Mouse (Mus musculus): ENCODE data around the gene Serpine2.

Gene Serpine2

DNA sequence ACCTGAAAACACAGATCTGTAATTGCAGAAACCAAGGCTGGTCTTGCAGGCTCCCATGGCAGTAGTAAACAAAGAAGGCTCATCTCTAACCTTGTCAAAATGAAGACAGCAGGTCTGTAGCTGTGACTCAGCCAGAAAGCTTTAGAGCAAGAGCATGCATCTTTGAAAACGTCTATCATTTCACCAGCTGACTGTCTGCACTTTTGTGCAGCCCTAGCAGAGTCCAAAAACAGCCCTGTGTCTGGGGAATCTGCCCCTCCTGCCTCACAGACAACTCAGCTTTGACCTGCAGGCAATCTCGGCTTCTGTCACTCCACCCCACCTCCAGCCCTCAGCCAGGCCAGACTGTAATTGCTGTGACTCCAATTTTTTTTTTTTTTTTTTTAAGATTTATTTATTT, 105.6 kb downstream of the Serpine2 start:
- DNase-seq, result no peak

DNA sequence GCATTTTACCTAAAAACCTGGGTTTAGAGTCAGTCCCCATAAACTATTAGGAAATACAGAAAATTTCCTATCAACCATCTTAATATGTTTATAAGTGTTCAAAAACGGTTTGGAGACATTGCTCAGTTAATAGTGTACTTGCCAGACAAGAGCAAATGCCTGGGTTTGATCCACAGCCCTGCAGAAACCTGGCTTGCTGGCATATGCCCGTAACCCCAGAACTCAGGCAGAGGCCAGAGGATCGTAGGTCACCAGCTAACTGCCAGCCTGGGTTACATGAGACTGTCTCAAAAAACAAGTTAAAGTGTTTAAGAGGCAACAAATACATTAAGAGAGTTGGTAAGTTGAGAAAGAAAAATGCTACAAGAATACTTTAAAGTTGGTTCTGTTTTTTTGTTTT, 106.0 kb downstream of the Serpine2 start:
- DNase-seq, result no peak

GRCm38 (mm10) chr1:79753456-79753855, 107.5 kb downstream of the Serpine2 start:
- no peak for DNase-seq

- no peak for DNase-seq
Observed at GRCm38 (mm10) chr1:79752714-79753340, 108.2 kb downstream of the Serpine2 start.

DNA sequence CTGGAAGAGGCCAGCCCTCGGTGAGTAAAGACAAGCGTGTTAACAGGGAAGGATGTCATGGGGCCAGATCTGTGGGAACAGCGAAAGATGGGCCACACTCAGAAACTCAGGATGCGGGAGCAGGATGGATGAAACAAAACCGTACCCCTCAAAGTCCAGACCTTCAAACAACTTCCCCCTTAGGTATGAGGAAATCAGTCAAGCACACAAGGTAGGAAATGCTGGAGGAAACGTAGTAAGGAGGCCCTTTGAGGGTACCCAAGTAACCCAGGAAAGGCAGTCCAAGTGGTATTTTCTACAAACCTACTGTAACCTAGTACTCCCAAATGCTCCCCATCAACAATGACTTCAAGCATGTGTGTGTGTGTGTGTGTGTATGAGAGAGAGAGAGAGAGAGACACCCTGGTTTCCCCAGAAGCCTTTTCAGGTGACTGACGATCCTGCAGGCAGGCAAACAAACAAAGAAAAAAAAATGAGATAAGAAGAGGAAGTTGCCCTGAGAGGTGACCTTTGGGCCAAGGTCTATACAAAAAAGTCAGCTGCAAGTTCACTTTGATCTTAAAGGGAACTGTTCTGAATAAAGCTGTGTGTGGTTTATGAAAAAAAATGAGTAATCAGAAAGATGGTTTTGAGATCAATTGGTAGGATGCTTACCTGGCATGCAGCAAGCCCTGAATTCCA, 108.8 kb downstream of the Serpine2 start:
- no peak for DNase-seq

- DNase-seq, result no peak
Observed at GRCm38 (mm10) chr1:79751186-79751585, 109.8 kb downstream of the Serpine2 start.

- DNase-seq, result no peak
Observed at GRCm38 (mm10) chr1:79746056-79746455, 114.9 kb downstream of the Serpine2 start.

Data from cerebellum, postnatal 25 days (tissue).